Mouse (Mus musculus) CH12F3 (cell line): ENCODE results near the gene Pgk1.

Experiments used
- in situ Hi-C: fragments of 300-500 bp; cut with MboI; formaldehyde crosslinking; loops from 2 replicates; pipeline ENCODE4 v1.14.3; 2020; ENCODE audit warnings: low sequenced_read_pairs

Gene Pgk1

DNA sequence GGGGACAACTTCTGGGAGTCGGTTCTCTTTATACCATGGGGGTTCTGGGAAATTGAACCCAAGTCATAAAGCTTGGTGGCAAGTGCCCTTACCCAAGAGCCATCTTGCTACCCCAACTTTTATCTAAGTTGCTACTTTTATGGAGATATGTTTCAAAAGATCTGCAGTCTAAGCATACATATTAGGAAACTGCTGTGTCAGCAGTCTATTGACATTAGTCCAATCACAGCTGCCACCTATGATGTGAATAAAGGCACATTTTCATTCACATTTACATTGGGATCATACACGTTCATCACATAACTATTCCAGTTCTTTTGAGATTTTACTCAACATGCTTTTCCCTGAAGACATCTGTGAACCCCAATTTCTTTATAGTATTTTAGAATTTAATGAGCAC, 22.2 kb downstream of the Pgk1 start:
- in situ Hi-C loops: no loop called here

DNA sequence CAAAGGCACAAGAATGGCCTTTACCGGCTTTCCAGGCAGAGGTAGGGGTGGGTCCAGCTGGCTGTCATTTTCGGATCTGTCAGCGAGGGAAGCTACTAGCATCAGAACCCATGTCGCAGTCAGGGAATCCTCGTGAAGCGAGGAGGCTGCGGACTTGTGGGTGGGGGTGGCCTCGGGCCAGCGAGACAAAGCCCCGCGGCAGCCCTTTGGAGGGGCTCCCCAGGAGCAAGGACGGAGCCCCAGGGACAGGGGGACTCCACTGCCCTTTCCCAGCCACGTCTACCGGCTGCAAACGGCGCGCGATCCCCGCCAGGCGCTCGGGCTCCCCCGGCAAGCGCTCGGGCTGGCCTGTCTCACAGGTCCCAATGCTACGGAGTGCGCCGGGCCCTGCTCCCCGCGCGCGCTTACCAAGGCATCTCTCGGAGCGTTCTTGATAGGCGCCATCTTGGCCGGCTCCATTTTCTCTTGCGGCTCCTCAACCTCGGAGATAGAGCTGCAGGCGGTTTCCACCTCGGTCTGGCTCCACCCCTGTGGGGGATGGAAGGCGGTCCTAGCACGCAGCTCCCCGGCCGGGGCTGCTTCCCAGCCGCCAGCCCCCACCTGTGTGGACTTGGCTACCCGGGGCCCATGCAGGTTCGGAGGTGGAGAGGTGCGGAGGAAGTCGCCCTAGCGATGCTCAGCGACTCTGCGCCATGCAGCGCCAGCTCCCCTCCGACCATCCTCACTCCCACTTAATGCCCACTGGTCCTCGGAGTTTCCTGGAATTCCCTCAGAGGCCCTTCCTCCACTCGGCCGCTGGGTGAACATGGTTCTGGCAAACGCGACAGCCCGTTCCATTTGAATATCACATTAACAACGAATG, 32.5 kb downstream of the Pgk1 start:
- in situ Hi-C loops: no loop called here

GRCm38 (mm10) chrX:106221058-106221457, 34.2 kb downstream of the Pgk1 start, which contains the start of gene Taf9b:
TSS of gene Taf9b (minus strand) at chrX:106221158.
- in situ Hi-C loops: no loop called here
